Mouse (Mus musculus) ES-Bruce4 (cell line): ENCODE data around the gene Abcc4.

Source experiments
- CTCF ChIP-seq: IDR thresholded peaks from one replicate; pipeline ENCODE4 v1.8.1; 2011; ENCODE audit warnings: low read depth, low read length
- EP300 ChIP-seq: IDR thresholded peaks from 2 replicates; pipeline ENCODE4 v1.6.1; 2011; ENCODE audit warnings: low read depth, low read length; ENCODE audit not compliant: insufficient read depth
- POLR2A ChIP-seq: IDR thresholded peaks from one replicate; pipeline ENCODE4 v1.8.1; 2011; ENCODE audit warnings: low read length; ENCODE audit not compliant: insufficient read depth

- TF ChIP-seq CTCF = no peak
- no peak for TF ChIP-seq EP300
- TF ChIP-seq POLR2A = no peak
Measured at GRCm38 (mm10) chr14:118682339-118683034, 23.5 kb downstream of the Abcc4 start.
